Mouse (Mus musculus): ENCODE data around the gene Nlrp10.

DNA sequence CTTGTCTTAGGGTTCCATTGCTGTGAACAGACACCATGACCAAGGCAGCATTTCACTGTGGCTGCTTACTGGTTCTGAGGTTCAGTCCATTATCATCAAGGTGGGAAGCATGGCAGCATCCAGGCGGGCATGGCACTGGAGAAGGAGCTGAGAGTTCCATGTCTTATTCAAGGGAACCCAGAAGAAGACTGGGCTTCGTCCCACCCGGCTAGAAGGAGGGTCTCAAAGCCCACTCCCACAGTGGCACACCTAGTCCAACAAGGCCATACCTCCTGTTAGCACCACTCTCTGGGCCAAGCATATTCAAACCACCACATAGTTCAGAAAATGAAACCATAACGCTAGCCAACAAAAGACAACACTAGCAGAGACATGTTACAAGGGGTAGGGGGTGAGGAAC is 6.6 kb upstream of the Nlrp10 start:
- TF ChIP-seq CTCF (conservative IDR thresholded peaks at IDR 0.05; ENCODE audit: low read length) = no peak
- TF ChIP-seq POU5F1 (IDR thresholded peaks at IDR 0.05; ENCODE audit: borderline replicate concordance, low read length) = no peak
- TF ChIP-seq NANOG (IDR thresholded peaks at IDR 0.05; ENCODE audit: borderline replicate concordance, low read length) = no peak

All from E14TG2a.4 (cell line).